Mouse (Mus musculus) myocyte (in vitro differentiated cells): ENCODE results near the gene Nhlrc4.

ENCODE experiments used
- CEBPB ChIP-seq: IDR thresholded peaks from 2 replicates; pipeline ENCODE4 v1.6.1; 2011; ENCODE audit warnings: mild to moderate bottlenecking, moderate library complexity; ENCODE audit not compliant: poor library complexity, insufficient read depth, severe bottlenecking
- E2F4 ChIP-seq: IDR thresholded peaks from one replicate; pipeline ENCODE4 v1.6.1; 2011; ENCODE audit warnings: mild to moderate bottlenecking, control low read depth, moderate library complexity; ENCODE audit not compliant: insufficient read depth
- MAX ChIP-seq: IDR thresholded peaks from one replicate; pipeline ENCODE4 v1.6.1; 2011; ENCODE audit warnings: low read depth, mild to moderate bottlenecking, control low read depth
- MYOG ChIP-seq, 3 experiments: IDR thresholded peaks; one replicate each; pipeline ENCODE4 v1.6.1; 2011; ENCODE audit warnings: control low read depth in 2 of 3, low read depth in 2 of 3, mild to moderate bottlenecking in 2 of 3; ENCODE audit not compliant: insufficient read length in 2 of 3, control insufficient read depth in 1 of 3, insufficient read depth in 1 of 3
- POLR2A ChIP-seq: IDR thresholded peaks from one replicate; pipeline ENCODE4 v1.6.1; 2011; ENCODE audit warnings: low read depth, mild to moderate bottlenecking, control low read depth, moderate library complexity; ENCODE audit not compliant: insufficient read length
- USF1 ChIP-seq: IDR thresholded peaks from one replicate; pipeline ENCODE4 v1.6.1; 2011; ENCODE audit warnings: low read depth, mild to moderate bottlenecking, control low read depth, moderate library complexity

DNA sequence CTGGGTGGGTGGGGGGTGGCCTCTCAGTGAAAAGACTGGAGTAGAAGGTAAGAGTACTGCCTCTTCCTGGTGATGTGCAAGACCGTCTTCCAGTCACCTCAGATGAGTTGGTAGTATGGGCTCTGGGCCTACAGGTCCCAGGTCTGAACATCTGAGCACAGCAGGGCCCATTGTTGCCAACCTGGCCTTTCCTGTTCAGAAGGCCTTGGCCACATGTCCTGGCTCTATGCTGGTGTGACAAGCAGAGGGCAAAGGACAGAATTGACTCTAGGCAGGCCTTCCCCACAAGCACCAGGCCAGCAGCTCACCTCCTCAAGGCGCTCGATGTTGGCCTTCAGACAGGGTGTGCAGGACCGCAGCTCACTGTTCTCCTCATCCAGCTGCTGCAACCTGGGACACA, 47.5 kb upstream of the Nhlrc4 start:
- no peak for TF ChIP-seq POLR2A
- no peak for TF ChIP-seq USF1
- no peak for TF ChIP-seq MAX
- no peak for TF ChIP-seq E2F4
- no peak for TF ChIP-seq CEBPB
- no peak for TF ChIP-seq MYOG (IDR thresholded peaks at IDR 0.05; ENCODE audit: control insufficient read depth in 1 of 3, insufficient read depth in 1 of 3, insufficient read length in 2 of 3, low read depth in 2 of 3)
